Mouse (Mus musculus): ENCODE data around the gene Hoxc4. TPM values are rescaled to one million over a fixed set of nuclear protein-coding genes. Genes with fewer than 3 reads are reported as not detected.
A peak's percentile ranks its signal among the peaks of the same experiment; 100 is the strongest.

The Hoxc4 gene
- polyA plus RNA-seq, 1 experiment from 2014 or later, result 0.57 TPM

DNA sequence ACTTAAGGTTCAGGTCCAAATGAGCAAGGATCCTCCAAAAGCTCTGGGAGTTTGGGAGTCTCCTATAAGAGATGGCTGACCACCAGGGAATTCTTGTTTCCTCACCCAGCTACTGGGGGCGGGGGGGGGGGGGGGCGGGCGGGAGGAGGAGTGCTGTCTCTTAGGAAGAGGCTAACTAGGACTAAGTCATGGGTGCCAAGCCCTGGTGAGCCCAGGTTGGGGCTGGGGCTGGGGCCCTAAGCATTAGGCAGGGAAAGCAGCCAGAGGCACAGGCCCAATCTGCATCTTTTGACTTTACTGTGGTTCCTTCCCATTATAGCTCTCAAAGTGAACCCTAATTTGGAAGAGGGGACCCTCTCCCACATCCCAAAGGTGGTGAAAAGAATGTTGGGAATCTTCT lies 13.4 kb downstream of the Hoxc4 start:
- Histone ChIP-seq H3K4me2 (no peak overlapping the region), H3K9me3 (replicated peaks) (no peaks in the 10 kb centered on the region), H3K4me3 (no peak overlapping the region), H3K27ac (ENCODE audit: poor library complexity, severe bottlenecking) (no peak overlapping the region), H3K27me3 (replicated peaks) (peaks cover 92% of the 10 kb centered on the region), H3K4me1 (replicated peaks) (peaks cover 10% of the 10 kb centered on the region; the same call in 1 of the 2 replicates), H3K36me3 (no peaks in the 10 kb centered on the region), H3K9ac (no peak overlapping the region)
- ATAC-seq (ENCODE audit: insufficient number of reproducible peaks, low FRiP score), result no peak
- 0% methylated on average over 2 of the region's 3 CpGs for WGBS

GRCm38 (mm10) chr15:103032646-103033575 lies 14.2 kb downstream of the Hoxc4 start:
- H3K27ac ChIP-seq (ENCODE audit: poor library complexity, severe bottlenecking), result no peak overlapping the region
- H3K27me3 ChIP-seq (replicated peaks), result peaks cover 92% of the 10 kb centered on the region
- peaks cover 10% of the 10 kb centered on the region; the same call in 1 of the 2 replicates for H3K4me1 ChIP-seq (replicated peaks)
- H3K4me2 ChIP-seq, result no peak overlapping the region
- no peak for ATAC-seq (ENCODE audit: insufficient number of reproducible peaks, low FRiP score)
- 1% methylated on average over 26 of the region's 26 CpGs for WGBS
- H3K9me3 ChIP-seq (replicated peaks), result no peaks in the 10 kb centered on the region
- H3K9ac ChIP-seq, result no peak overlapping the region
- H3K4me3 ChIP-seq, result no peak overlapping the region
- H3K36me3 ChIP-seq, result no peaks in the 10 kb centered on the region

DNA sequence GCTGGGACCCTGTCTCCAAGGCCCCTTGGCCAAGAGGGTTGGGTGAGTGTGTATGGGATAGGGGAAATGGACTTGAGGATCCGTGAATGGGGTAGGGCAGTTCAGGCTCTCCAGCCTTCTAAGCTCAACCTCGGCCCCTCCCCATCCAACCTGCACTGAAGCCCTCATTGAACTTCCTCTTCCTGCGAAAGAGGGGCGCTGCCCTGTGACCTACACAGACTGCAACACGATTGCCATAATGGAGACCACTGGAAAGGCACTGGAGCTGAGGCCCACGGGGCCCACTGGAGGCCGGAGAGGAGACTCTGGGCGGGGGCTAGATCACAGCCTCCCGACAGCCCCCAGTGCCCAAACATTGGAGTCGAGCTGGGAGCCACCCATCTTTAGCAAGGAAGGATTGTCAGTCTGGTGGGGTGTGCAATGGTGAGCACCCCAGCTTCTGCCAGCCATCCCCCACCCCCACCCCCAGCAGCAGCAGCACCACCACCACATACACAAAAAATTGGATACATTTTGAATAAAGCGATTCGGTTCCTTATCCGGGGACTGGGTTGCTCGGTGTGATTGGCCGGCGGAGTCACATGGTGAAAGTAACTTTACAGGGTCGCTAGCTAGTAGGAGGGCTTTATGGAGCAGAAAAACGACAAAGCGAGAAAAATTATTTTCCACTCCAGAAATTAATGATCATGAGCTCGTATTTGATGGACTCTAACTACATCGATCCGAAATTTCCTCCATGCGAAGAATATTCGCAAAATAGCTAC lies 15.5 kb downstream of the Hoxc4 start:
- Histone ChIP-seq H3K36me3 (no peaks in the 10 kb centered on the region), H3K4me2 (peak overlapping the region; percentile 60), H3K9me3 (replicated peaks) (no peaks in the 10 kb centered on the region), H3K27me3 (replicated peaks) (peaks cover 92% of the 10 kb centered on the region), H3K9ac (no peak overlapping the region), H3K27ac (ENCODE audit: poor library complexity, severe bottlenecking) (no peak overlapping the region), H3K4me1 (replicated peaks) (peaks cover 10% of the 10 kb centered on the region; the same call in 1 of the 2 replicates), H3K4me3 (peak overlapping the region; percentile 36)
- no peak for ATAC-seq (ENCODE audit: insufficient number of reproducible peaks, low FRiP score)
- under 1% methylated on average over 24 of the region's 24 CpGs for WGBS

DNA sequence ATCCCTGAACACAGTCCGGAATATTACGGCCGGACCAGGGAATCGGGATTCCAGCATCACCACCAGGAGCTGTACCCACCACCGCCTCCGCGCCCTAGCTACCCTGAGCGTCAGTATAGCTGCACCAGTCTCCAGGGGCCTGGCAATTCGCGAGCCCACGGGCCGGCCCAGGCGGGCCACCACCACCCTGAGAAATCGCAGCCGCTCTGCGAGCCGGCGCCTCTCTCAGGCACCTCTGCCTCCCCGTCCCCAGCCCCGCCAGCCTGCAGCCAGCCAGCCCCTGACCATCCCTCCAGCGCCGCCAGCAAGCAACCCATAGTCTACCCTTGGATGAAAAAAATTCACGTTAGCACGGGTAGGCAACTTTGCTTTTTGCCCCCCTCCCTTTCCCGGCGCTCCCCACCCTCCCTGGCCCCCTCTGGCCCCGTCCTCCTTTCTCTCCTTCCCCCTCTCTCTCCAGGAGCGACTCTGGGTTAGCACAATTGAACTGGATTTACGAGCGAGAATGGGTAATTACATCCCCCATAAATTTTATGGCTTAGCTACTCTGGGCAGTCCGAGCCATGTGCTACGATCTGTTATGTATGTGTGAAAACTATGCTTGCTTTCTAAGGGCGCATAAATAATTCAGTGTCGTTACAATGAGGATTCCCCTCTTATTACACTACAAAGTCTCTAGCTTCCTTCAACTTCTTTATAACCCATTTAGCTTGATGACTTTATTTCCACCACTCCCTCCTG lies 16.2 kb downstream of the Hoxc4 start:
- Histone ChIP-seq H3K9ac (no peak overlapping the region), H3K27me3 (replicated peaks) (peaks cover 97% of the 10 kb centered on the region), H3K4me2 (peak overlapping the region; percentile 60), H3K36me3 (no peaks in the 10 kb centered on the region), H3K27ac (ENCODE audit: poor library complexity, severe bottlenecking) (no peak overlapping the region), H3K4me3 (peak overlapping the region; percentile 36), H3K9me3 (replicated peaks) (no peaks in the 10 kb centered on the region), H3K4me1 (replicated peaks) (peaks cover 10% of the 10 kb centered on the region; the same call in 1 of the 2 replicates)
- under 1% methylated on average over 34 of the region's 34 CpGs for WGBS
- no peak for ATAC-seq (ENCODE audit: insufficient number of reproducible peaks, low FRiP score)

DNA sequence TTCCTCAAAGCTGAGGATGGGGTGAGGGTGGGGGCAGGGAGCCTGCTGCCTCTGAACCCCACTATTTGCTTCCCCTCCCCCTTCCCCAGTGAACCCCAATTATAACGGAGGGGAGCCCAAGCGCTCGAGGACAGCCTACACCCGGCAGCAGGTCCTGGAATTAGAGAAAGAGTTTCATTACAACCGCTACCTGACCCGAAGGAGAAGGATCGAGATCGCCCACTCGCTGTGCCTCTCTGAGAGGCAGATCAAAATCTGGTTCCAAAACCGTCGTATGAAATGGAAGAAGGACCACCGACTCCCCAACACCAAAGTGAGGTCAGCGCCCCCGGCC lies 16.8 kb downstream of the Hoxc4 start:
- no peak for ATAC-seq (ENCODE audit: insufficient number of reproducible peaks, low FRiP score)
- no peak overlapping the region for H3K27ac ChIP-seq (ENCODE audit: poor library complexity, severe bottlenecking)
- H3K4me3 ChIP-seq, result no peak overlapping the region; the same call in 1 of the 2 replicates
- H3K4me1 ChIP-seq (replicated peaks), result peaks cover 10% of the 10 kb centered on the region; the same call in 1 of the 2 replicates
- 1% methylated on average over 14 of the region's 14 CpGs for WGBS
- H3K36me3 ChIP-seq, result no peaks in the 10 kb centered on the region
- H3K27me3 ChIP-seq (replicated peaks), result peaks cover 97% of the 10 kb centered on the region
- no peaks in the 10 kb centered on the region for H3K9me3 ChIP-seq (replicated peaks)
- H3K4me2 ChIP-seq, result no peak overlapping the region
- H3K9ac ChIP-seq, result no peak overlapping the region

- no peaks in the 10 kb centered on the region for H3K9me3 ChIP-seq (replicated peaks)
- no peak for ATAC-seq (ENCODE audit: insufficient number of reproducible peaks, low FRiP score)
- no peak overlapping the region for H3K4me2 ChIP-seq
- H3K9ac ChIP-seq, result no peak overlapping the region
- H3K27me3 ChIP-seq (replicated peaks), result peaks cover 99% of the 10 kb centered on the region
- H3K36me3 ChIP-seq, result no peaks in the 10 kb centered on the region
- 19% methylated on average over 1 of the region's 1 CpGs for WGBS
- peaks cover 10% of the 10 kb centered on the region; the same call in 1 of the 2 replicates for H3K4me1 ChIP-seq (replicated peaks)
- H3K27ac ChIP-seq (ENCODE audit: poor library complexity, severe bottlenecking), result no peak overlapping the region
- no peak overlapping the region for H3K4me3 ChIP-seq
These were observed 18.8 kb downstream of the Hoxc4 start for GRCm38 (mm10) chr15:103037579-103037978.

GRCm38 (mm10) chr15:103038701-103039480 lies 20.2 kb downstream of the Hoxc4 start:
- no peak for ATAC-seq (ENCODE audit: insufficient number of reproducible peaks, low FRiP score)
- Histone ChIP-seq H3K4me3 (no peak overlapping the region), H3K36me3 (no peaks in the 10 kb centered on the region), H3K9ac (no peak overlapping the region), H3K4me2 (no peak overlapping the region), H3K27ac (ENCODE audit: poor library complexity, severe bottlenecking) (no peak overlapping the region), H3K4me1 (replicated peaks) (peaks cover 10% of the 10 kb centered on the region; the same call in 1 of the 2 replicates), H3K9me3 (replicated peaks) (no peaks in the 10 kb centered on the region), H3K27me3 (replicated peaks) (peaks cover 99% of the 10 kb centered on the region)
- 14% methylated on average over 10 of the region's 10 CpGs for WGBS

GRCm38 (mm10) chr15:103039609-103040008 lies 20.9 kb downstream of the Hoxc4 start:
- H3K9ac ChIP-seq, result no peak overlapping the region
- H3K4me2 ChIP-seq, result no peak overlapping the region
- H3K27ac ChIP-seq (ENCODE audit: poor library complexity, severe bottlenecking), result no peak overlapping the region
- H3K4me3 ChIP-seq, result no peak overlapping the region
- 12% methylated on average over 3 of the region's 3 CpGs for WGBS
- H3K27me3 ChIP-seq (replicated peaks), result peaks cover 99% of the 10 kb centered on the region
- peaks cover 4% of the 10 kb centered on the region; the same call in 1 of the 2 replicates for H3K4me1 ChIP-seq (replicated peaks)
- no peak for ATAC-seq (ENCODE audit: insufficient number of reproducible peaks, low FRiP score)
- H3K9me3 ChIP-seq (replicated peaks), result no peaks in the 10 kb centered on the region
- no peaks in the 10 kb centered on the region for H3K36me3 ChIP-seq

DNA sequence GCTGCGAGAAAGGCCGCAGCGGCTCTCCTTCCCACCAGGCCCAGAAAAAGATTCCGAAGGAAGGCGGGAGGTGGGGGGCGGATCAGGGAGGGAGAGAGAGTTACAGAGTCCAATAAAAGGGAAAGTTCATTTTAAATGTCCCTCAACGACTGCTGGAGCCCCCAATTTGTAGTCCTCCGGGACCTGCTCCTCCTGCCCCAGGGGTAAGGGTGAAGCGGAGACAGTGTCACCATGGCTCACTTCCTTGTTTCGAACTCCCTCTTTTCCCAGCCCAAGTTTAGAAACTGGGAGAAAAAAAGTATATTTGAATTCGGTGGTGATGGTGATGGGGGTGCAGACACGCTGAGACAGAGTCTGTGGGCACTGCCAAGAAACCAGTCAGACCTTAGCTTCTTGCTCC lies 21.9 kb downstream of the Hoxc4 start:
- Histone ChIP-seq H3K27ac (ENCODE audit: poor library complexity, severe bottlenecking) (no peak overlapping the region), H3K36me3 (no peaks in the 10 kb centered on the region), H3K4me2 (no peak overlapping the region), H3K4me3 (no peak overlapping the region), H3K27me3 (replicated peaks) (peaks cover 98% of the 10 kb centered on the region), H3K4me1 (replicated peaks) (no peaks in the 10 kb centered on the region), H3K9ac (no peak overlapping the region), H3K9me3 (replicated peaks) (no peaks in the 10 kb centered on the region)
- WGBS, result 7% methylated on average over 12 of the region's 12 CpGs
- ATAC-seq (ENCODE audit: insufficient number of reproducible peaks, low FRiP score), result no peak

- no peak overlapping the region for H3K4me2 ChIP-seq
- peaks cover 96% of the 10 kb centered on the region for H3K27me3 ChIP-seq (replicated peaks)
- H3K27ac ChIP-seq (ENCODE audit: poor library complexity, severe bottlenecking), result no peak overlapping the region
- no peak for ATAC-seq (ENCODE audit: insufficient number of reproducible peaks, low FRiP score)
- H3K9me3 ChIP-seq (replicated peaks), result no peaks in the 10 kb centered on the region
- H3K4me1 ChIP-seq (replicated peaks), result no peaks in the 10 kb centered on the region
- H3K9ac ChIP-seq, result no peak overlapping the region
- H3K36me3 ChIP-seq, result no peaks in the 10 kb centered on the region
- no peak overlapping the region for H3K4me3 ChIP-seq
- 14% methylated on average over 5 of the region's 5 CpGs for WGBS
These were observed 22.9 kb downstream of the Hoxc4 start for GRCm38 (mm10) chr15:103041613-103042012.
